Mouse (Mus musculus) mouse embryonic stem cell (cell line): ENCODE measurements around the gene Rad51b.

Source experiments
- in situ Hi-C, 2 experiments: fragments of 300-500 bp; cut with MboI; formaldehyde crosslinking; loops; 1 replicate in 1 of 2; 3 replicates in 1 of 2; pipeline ENCODE4 v1.14.3; 2019 to 2020; ENCODE audit warnings: low sequenced_read_pairs in 2 of 2, low pct_unique_long_range_greater_than_20kb in 1 of 2, mixed read lengths in 1 of 2; ENCODE audit not compliant: unreplicated experiment in 1 of 2

Gene Rad51b

GRCm38 (mm10) chr12:79611665-79612064 is 314.6 kb downstream of the Rad51b start:
- in situ Hi-C loops = loop anchor here (10.0 to 25.0 kb wide), 4 partner anchors 249 to 523 kb away; no protein-coding TSS in a partner anchor

- in situ Hi-C loops = loop anchor here (10.0 to 25.0 kb wide), 4 partner anchors 250 to 522 kb away; no protein-coding TSS in a partner anchor
These were observed 315.4 kb downstream of the Rad51b start for GRCm38 (mm10) chr12:79612334-79613060.

- in situ Hi-C loops = loop anchor here (10.0 to 25.0 kb wide), 4 partner anchors 249 to 522 kb away; no protein-coding TSS in a partner anchor
These were observed 316.1 kb downstream of the Rad51b start for GRCm38 (mm10) chr12:79613061-79613788.

- in situ Hi-C loops = loop anchor here (10.0 to 25.0 kb wide), 4 partner anchors 248 to 521 kb away; no protein-coding TSS in a partner anchor
These were observed 316.9 kb downstream of the Rad51b start for GRCm38 (mm10) chr12:79613846-79614582.

GRCm38 (mm10) chr12:79614583-79614953 is 317.5 kb downstream of the Rad51b start:
- in situ Hi-C loops = loop anchor here (10.0 to 25.0 kb wide), 4 partner anchors 248 to 520 kb away; no protein-coding TSS in a partner anchor

- in situ Hi-C loops = loop anchor here (10.0 to 25.0 kb wide), 4 partner anchors 246 to 519 kb away; no protein-coding TSS in a partner anchor
These were observed 318.7 kb downstream of the Rad51b start for GRCm38 (mm10) chr12:79615717-79616316.

GRCm38 (mm10) chr12:79619009-79619408 is 321.9 kb downstream of the Rad51b start:
- in situ Hi-C loops = loop anchor here (10.0 to 25.0 kb wide), 4 partner anchors 243 to 516 kb away; no protein-coding TSS in a partner anchor

- in situ Hi-C loops = loop anchor here (25.0 kb wide), 2 partner anchors 242 to 258 kb away; no protein-coding TSS in a partner anchor
These were observed 323.6 kb downstream of the Rad51b start for GRCm38 (mm10) chr12:79620693-79621092.

GRCm38 (mm10) chr12:79623308-79623707 is 326.2 kb downstream of the Rad51b start:
- in situ Hi-C loops = loop anchor here (25.0 kb wide), 2 partner anchors 239 to 261 kb away; no protein-coding TSS in a partner anchor

- in situ Hi-C loops = no loop called here
These were observed 328.8 kb downstream of the Rad51b start for GRCm38 (mm10) chr12:79625699-79626554.

GRCm38 (mm10) chr12:79626555-79627080 is 329.5 kb downstream of the Rad51b start:
- in situ Hi-C loops = no loop called here

- in situ Hi-C loops = no loop called here
These were observed 330.5 kb downstream of the Rad51b start for GRCm38 (mm10) chr12:79627351-79628120.

GRCm38 (mm10) chr12:79628121-79628774 is 331.2 kb downstream of the Rad51b start:
- in situ Hi-C loops = no loop called here

- in situ Hi-C loops = no loop called here
These were observed 333.1 kb downstream of the Rad51b start for GRCm38 (mm10) chr12:79629945-79630850.
